In the genomic region with DNA sequence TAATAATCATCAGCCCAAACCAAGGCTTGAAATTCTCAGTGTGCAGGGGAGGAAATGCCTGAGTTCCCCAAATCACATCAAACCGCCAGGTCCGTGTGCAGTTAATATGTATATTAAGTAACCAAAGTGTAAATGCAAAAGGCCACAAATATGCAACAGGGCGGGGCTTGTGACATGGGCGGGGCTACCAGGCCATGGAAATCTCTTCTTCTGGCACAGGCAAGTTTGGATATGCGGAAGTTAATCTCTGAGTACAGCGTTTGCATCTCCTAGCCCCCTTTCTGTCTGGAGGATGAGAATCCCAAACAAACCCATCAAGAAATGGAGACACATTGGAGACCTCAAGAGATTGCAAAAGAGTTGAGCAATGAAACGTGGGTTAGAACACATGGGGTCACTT, we compare ENCODE assay signal across 16 mouse cellular contexts.
"Had no signal": no experiment of that assay in that cellular context is flagged by ENCODE, and none has a peak within 500 bp of the region (broad histone marks: within the 10 kb centered on the region; RNA-seq: fewer than 3 reads in every experiment).

No protein-coding gene starts in this region.

- H3K27ac ChIP-seq: midbrain, embryonic 10.5 days; midbrain, embryonic 12.5 days; neural tube, embryonic 12.5 days had no signal

- H3K9ac ChIP-seq: lung, embryonic 14.5 days; midbrain, embryonic 12.5 days; neural tube, embryonic 12.5 days had no signal

- DNase-seq: lung, adult 18-20 months; lung, embryonic 14.5 days; lung, postnatal 10 days; lung, postnatal 4 days; midbrain, embryonic 14.5 days; retina, postnatal 1 day; right cerebral cortex, adult 18-20 months; right cerebral cortex, postnatal 25 days; right cerebral cortex, postnatal 4 days; spleen, adult 18-20 months; thymus, adult 2 months; thymus, postnatal 25 days; thymus, postnatal 4 days had no signal

- H3K36me3 ChIP-seq: midbrain, embryonic 12.5 days; neural tube, embryonic 12.5 days had no signal

- H3K27me3 ChIP-seq: midbrain, embryonic 12.5 days; neural tube, embryonic 12.5 days had no signal

- H3K4me3 ChIP-seq: midbrain, embryonic 10.5 days; midbrain, embryonic 12.5 days; neural tube, embryonic 12.5 days had no signal

- H3K4me2 ChIP-seq: lung, embryonic 14.5 days; midbrain, embryonic 12.5 days; neural tube, embryonic 12.5 days had no signal

- H3K9me3 ChIP-seq: midbrain, embryonic 10.5 days; midbrain, embryonic 12.5 days; neural tube, embryonic 12.5 days had no signal
